Mouse (Mus musculus) G1E (cell line): ENCODE measurements around the gene Tom1l1.

ENCODE experiments used
- CTCF ChIP-seq: IDR thresholded peaks from 2 replicates; pipeline ENCODE4 v1.5.1; 2012; ENCODE audit warnings: low read depth, low read length, inconsistent platforms, mixed read lengths
- GATA1 ChIP-seq: IDR thresholded peaks from 2 replicates; pipeline ENCODE4 v1.6.1; 2012; ENCODE audit warnings: borderline replicate concordance, low read length, inconsistent platforms, mixed read lengths
- POLR2AphosphoS5 ChIP-seq: IDR thresholded peaks from 2 replicates; pipeline ENCODE4 v1.6.1; 2012; ENCODE audit warnings: low read depth, low read length, inconsistent platforms; ENCODE audit not compliant: insufficient replicate concordance
- TAL1 ChIP-seq: conservative IDR thresholded peaks from 2 replicates; pipeline ENCODE4 v1.6.1; 2012; ENCODE audit warnings: low read depth, low read length, inconsistent platforms, mixed read lengths

GRCm38 (mm10) chr11:90637440-90638311 is 50.5 kb downstream of the Tom1l1 start, which contains the start of the genes Stxbp4 and Cox11:
- TF ChIP-seq POLR2AphosphoS5: no peak
- no peak for TF ChIP-seq GATA1
- no peak for TF ChIP-seq CTCF
- no peak for TF ChIP-seq TAL1
